Mouse (Mus musculus): ENCODE results near the gene Gm5788.
"Not testable (repeated sequence)": the region's sequence is repeated elsewhere in the genome, so short reads cannot be mapped to it uniquely, and the experiment has no call there.

The Gm5788 gene

DNA sequence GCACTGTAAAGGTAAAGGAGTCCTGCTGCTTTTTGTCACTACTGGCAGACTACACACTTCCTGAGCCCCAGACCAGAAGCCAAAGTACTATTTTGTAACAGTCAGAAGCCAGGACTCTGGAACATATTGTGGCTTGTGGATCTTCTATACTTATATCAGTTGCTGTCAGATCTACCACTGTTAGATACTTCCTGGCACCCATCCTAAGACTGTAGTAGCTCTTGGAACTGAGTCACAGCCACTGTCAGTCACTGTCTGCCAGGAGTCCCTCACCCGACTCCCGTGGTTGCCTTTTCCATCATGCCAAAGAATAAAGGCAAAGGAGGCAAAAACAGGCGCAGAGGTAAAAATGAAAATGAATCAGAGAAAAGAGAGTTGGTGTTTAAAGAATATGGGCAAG is at the start of gene Gm5788:
Gene Gm5788, plus strand, starts transcription at position 301 of the 400 bp plus-strand sequence.
- in situ Hi-C loops (cut with MboI, MseI), result not testable (repeated sequence)

DNA sequence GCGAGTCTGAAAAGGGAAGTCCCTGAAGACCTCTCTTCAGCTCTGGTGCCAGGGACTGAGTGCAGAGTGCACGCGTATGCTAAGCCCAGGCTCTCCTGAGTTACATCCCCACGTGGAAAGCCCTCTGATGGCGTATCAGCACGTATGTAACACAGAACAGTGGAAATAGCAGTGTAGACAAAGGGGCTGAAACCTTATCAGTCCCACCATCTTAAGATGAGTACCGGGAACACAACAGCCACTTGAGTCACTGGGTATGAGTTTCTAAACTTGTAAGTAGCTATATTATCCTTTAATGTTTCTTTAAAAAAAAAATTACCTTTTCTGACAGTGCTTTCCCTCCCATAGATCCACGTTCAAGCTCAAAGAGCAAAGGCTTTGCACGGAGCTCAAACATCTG is 45.1 kb upstream of the Gm5788 start:
- in situ Hi-C loops (cut with MboI, MseI), result no loop called here

DNA sequence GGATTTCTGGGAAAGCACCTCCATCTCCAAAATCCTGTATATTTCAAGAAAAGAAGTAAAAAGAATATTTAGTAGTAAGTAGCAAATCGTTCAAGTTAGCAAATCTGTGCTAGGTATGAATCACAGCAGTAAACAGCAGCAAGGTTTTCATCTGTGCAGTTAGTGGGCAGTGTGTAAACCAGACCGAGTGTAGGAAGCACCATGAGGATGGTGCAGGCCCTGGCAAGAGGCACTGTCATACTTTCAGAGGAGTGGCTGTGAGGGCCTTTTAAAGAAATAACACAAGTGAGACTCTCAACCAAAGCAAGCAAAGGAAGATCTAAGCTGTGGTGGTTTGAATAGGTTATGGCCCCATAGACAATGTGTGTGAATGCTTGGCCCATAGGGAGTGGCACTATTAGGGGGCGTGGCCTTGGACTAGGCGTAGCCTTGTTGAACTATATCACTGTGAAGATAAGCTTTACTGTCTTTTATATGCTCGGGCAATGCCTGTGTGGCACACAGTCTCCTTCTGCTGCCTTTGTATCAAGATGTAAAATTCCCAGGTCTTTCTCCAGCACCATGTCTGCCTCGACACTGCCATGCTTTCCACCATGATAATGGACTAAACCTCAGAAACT is 29.7 kb upstream of the Gm5788 start:
- in situ Hi-C loops (cut with MboI, MseI), result loop anchor here in 1 of 2 experiments (5.0 kb wide), 1 partner anchor 32 kb away; no protein-coding TSS in a partner anchor

DNA sequence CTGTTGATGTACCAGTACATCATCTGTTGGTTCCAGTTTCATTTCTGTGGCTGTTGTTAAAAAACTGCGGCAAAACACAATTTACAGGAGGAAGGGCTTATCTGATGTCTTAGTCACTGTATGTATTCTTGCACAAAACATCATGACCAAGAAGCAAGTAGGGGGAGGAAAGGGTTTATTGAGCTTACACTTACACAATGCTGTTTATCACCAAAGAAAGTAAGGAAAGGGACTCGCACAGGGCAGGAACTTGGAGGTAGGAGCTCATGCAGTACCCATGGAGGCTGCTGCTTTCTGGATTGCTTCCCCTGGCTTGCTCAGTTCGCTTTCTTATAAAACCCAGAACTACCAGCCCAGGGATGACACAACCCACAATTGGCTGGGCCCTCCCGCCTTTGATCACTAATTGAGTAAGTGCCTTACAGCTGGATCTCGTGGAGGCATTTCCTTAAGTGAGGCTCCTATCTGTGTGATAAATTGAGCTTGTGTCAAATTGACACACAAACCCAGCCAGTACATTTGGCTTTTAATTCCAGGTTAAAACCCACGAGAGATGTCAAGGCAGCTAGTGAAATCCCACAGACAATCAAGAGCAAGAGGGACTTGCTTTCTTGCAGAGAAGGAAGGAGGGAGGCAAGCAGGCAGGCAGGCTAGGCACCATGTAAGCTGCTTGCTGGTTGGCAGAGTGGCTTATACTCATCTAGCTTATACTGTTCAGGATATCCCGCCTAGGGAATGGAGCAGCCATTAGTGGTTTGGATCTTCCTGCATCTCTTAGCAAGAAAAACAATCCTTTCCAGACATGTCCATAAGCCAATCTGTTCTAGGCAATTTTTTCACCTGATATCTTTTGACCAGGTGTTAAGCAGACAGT is 24.0 kb upstream of the Gm5788 start:
- in situ Hi-C loops (cut with MboI, MseI), result no loop called here

DNA sequence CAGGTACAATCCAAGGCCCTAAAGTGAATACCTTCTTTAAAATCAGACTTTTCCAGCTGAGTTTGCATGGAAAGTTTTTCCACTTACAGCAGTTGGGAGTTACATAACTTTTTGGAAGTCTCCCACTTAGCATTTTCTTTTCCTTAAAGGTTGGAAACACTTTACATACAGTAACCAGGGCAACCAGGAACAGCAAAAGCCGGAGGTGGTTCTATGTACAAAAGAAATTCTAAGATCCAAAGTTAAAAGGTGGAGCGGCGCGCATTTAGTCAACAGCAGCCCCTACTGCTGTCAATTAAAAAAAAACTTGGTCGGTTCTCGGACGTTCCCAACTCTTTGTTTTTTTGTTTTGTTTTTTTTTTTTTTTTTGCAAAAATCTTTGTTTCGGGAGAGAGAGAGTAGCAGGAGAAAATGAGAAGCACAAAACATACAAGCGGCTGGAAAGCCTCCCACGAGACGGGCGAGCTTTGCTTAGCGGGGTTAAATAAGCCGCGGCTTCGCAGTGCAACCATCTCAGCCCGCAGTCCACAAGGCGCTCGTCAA is 23.0 kb upstream of the Gm5788 start:
- in situ Hi-C loops (cut with MboI, MseI), result no loop called here

DNA sequence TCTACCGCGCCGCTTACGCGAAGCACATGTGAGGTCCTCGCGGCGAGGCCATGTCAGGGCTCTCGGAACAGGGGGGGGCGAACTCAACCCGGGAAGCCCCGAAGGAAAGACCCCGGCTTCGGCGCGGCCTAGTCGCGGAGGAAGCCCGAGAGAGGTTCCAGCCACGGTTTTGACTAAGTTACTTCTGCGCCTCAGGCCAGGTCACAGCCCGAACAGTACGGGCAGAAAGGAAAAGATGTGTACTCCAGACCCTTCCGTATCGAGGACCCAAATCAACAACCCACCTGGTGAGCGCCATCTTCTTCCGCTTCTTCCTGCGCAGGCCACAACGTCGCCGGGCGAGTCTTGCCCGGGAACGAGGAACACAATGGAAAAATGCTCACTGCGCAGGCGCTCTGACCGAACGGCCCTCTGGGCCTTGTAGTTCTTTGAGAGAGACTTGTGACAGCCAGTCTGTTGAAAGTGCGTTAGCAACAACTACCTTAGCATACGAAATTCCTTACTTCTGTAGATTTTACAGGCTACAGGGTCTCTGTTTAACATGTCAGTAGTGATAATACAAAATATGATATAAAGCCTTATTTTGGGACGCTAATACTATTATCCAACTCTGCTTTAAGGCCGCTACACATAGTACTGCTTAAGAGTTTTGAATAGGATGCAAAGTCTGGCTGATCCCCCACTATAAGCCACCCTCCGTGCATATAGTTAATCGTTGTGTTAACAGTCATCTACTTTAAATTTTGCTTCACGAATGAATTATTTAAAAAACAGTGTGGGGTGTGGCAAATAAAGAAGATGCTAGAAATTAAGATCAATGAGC is 22.3 kb upstream of the Gm5788 start, which contains the start of gene Snw1:
Gene Snw1, minus strand, starts transcription at position 311 of the 823 bp plus-strand sequence.
- in situ Hi-C loops (cut with MboI, MseI), result no loop called here

DNA sequence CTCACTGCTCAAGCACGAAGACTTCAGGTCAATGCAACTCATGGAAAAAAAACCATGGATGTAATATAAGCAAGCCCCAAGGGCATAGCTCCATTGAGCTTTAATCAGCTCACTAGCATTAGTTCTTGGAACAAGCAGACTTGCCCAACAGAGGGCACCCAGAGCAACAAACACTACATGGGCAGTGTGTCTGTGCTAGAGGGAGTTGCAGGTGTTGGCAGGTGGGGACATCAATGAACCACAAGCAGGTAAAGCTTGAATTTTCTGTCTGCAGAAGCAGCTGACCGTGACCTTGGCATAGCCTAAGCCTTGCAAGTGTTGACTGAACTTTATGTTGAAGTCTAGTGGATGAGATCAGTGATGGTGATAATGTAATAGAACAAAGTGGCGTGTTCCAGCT is 19.8 kb upstream of the Gm5788 start:
- in situ Hi-C loops (cut with MboI, MseI), result no loop called here

DNA sequence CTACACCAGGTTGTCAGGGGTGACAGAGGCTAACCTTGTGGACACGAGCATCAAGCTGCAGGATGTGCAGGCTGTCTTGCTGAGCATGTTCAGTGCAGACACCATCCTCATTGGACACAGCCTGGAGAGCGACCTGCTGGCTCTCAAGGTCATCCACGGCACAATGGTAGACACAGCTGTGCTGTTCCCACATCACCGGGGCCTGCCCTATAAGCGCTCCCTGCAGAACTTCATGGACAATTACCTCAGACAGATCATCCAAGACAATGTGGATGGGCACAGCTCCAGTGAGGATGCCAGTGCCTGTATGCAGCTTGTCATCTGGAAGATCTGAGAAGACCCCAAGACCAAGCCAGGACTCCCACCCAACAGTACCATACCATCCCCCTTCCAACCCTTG is 12.0 kb upstream of the Gm5788 start:
- in situ Hi-C loops (cut with MboI, MseI), result not testable (repeated sequence)

DNA sequence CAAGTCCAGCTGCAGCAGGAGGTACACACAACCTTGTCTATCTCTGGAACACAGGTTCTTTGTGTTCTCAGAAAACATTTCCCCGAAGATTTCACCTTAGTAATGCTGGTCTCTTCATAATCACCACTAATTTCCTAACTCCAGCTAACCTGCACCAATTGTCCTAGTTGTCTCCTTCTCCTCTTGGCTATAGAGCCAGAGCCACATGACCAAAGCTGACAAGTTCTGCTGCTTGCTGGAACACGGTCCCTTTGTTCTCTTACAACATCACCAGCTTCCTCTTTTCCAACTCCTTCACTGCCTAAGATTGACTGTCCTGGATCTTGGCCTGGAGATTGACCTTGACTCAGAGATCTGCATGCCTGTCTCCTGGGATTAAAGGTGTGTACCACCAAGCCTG is 5.8 kb upstream of the Gm5788 start:
- in situ Hi-C loops (cut with MboI, MseI), result not testable (repeated sequence)

DNA sequence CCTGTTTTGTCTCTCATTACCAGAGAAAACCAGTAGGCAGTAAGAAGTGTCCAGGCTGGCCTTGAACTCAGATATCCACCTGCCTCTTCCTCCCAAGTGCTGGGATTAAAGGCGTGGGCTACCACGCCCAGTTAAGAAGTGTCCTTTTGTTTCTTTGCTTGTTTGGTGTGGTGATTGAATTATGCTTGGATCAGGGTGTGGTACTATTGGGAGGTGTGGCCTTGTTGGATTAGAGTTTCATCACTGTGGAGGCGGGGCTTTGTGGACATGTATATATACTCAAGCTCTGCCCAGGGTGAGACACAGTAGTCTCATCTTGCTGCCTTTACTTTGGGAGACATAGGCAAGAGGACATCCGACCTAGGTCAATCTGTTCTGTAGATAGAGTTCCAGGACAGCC is 19.5 kb downstream of the Gm5788 start, which contains the start of gene Gm8300:
Gene Gm8300, plus strand, starts transcription at position 301 of the 400 bp plus-strand sequence.
- in situ Hi-C loops (cut with MboI, MseI), result not testable (repeated sequence)

DNA sequence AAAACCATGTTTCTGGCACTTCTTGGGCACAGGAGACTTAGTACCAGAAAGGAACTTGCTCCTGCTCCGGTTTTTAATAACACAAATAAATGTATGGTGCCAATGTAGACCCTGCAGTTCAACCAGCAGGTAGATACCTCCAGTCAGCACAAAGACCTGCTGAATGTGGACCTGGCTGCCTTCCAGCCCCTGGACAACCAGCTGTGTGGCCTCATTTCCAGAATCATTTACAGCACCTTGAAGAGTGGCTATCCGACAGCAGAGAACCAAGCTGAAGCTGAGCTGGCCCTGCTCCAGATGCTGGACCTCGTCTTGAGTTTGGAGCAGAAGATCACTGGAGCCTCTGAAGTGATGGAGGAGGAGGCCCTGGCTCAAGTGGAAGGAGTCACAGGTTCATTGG is 25.1 kb downstream of the Gm5788 start:
- in situ Hi-C loops (cut with MboI, MseI), result not testable (repeated sequence)

DNA sequence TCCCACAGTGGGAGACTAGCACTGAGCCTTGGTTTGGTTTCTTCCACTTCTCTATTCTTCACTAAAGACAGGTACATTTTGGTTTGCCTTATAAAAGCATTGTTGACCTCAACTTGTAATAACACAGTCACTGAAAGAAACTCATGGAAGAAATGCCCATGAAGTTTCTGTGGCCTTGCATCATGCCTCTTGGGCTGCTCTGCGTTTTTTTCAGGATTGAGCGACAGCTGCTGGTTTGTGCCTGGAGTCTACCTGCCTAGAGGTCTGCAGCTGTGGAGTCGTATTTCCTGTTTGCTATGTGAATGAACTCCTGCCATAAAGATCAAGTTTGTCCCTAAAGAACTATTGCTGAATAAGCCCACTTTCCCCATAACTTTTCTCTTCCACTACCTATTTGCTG is 49.4 kb downstream of the Gm5788 start:
- in situ Hi-C loops (cut with MboI, MseI), result no loop called here
